Mouse (Mus musculus) MN1 (cell line): Measurements from ENCODE around the gene Akt1s1.
A peak's percentile ranks its signal among the peaks of the same experiment; 100 is the strongest.

Experiments used
- DNase-seq: peaks from one replicate; pipeline ENCODE4 v3.0.0-alpha.2; 2016; ENCODE audit warnings: low spot score

Gene Akt1s1

GRCm38 (mm10) chr7:44848561-44849415, at the start of gene Akt1s1, which contains the start of gene Tbc1d17:
TSS of gene Akt1s1 (plus strand) at chr7:44848991.
TSS of gene Tbc1d17 (minus strand) at chr7:44849079.
- peak; percentile 99 for DNase-seq

DNA sequence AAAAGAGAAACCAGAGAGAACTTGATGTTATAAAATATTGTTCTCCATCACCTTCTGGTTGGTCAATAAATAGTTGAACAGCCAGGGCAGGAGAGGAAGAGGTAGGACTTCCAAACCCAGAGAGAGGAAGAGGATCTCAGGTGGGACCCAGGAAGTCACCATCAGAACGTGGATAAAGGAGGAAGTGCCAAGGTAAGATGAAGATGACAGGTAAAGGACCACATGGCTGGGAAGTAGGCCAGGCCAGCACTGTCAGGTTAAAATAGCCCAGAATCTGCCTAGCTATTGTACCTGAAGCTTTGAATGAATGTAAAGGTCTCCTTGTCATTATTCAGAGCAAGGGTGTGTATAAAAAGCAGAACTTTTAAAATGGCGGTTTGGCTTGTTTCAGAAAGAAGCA, 39.9 kb upstream of the Akt1s1 start:
- no peak for DNase-seq

- DNase-seq, result no peak
Observed at GRCm38 (mm10) chr7:44809466-44809865, 39.3 kb upstream of the Akt1s1 start.

DNA sequence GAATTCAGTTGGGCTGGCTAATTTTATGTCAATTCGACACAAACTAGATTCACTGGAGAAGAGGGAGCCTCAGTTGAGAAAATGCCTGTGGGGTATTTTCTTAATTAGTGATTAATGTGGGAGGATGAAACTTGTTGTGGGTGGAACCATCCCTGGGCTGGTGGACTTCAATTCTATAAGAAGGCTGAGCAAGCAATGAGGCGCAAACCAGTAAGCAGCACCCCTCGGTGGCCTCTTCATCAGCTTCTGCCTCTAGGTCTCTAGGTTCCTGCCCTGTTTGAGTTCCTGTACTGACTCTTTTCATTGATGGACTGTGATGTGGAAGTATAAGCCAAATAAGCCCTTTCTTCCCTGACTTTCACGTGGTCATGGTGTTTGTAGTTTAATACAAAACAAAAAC, 38.4 kb upstream of the Akt1s1 start:
- DNase-seq, result no peak

DNA sequence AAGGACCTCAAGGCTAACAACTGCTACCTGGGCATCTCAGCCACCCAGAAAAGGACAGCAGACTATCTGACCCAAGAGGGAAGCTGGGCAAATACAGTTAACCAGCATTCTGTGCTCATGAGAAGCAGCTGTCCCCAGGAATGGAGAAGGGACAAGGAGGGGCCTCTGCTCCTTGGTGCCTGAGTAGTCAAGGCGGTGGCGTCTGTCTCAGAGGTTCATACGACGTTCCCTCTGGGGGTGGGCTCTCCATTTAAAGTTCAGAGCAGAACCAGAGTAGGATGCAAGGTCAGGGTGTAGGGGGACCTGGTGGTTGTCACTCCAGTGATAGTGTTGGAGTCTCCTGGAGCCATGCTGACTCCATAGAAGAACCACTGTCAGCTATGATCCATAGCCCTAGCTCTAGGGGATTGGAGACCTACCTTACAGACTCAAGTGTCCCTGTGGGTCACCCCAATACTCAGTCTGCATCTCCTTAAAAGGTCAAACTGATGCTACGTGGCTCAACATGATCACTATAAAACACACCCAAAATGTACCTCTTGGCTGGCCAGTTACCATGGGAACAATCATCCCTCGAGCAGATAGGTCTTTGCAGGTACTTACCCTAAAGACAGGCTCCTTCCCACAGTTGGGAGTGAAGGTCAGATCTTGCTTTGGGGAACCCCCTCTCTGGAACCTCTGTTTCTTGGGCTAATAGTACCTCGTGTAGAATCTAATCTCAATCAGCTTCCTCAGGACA, 37.8 kb upstream of the Akt1s1 start:
- DNase-seq, result no peak

DNA sequence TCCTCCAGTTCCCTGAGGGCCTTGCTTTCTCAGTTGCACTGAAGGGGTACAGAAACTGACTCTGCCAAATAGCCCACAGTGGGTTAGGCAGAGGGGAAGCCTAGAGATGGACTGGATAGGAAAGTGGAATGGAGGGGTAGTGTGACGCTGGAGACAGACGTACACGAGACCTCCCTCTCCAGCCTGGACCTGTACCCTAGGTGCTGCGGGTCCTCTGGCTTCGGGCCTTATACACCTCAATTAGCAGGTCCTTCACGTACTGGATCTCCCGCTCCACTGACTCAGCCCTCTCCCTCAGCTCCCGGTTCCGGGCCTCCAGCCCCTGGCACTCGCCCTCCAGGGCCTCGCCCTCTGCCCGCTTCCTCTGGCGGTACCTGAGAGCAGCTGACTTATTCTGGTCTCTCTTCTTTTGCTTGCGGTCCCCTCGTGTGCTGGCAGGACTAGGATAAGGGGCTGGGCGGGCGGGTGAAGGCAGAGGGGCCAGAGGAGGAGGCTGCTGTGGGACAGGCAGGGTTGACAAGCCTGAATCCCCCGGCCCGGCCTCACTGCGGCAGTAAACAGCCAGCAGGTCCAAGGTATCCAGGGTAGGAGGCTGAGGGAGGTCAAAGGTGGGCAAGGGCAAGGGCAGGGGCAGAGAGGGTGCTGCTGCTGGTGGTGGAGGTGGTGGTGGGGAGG, 36.0 kb upstream of the Akt1s1 start:
- DNase-seq, result no peak

DNA sequence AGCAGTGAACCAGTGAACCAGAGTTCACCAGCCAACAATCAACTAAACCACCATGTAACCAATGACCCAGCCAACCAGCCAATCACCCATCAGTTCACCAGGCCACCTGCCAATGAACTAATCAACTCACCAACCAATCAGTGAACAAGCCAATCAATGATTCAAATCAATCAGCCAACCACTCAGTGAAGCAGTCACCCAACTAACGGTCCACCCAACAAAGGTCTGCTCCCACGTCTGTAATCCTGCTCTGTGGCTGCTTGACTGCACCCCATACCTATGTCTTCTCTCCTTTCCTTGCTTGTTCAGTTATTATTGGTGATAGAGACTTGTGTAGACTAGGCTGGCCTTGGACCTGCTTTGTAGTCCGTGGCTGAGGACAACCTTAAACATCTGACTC, 34.8 kb upstream of the Akt1s1 start:
- DNase-seq, result no peak

GRCm38 (mm10) chr7:44814423-44814822, 34.4 kb upstream of the Akt1s1 start:
- no peak for DNase-seq

- DNase-seq, result no peak
Observed at GRCm38 (mm10) chr7:44814952-44815553, 33.7 kb upstream of the Akt1s1 start.

- peak; percentile 94 for DNase-seq
Observed at GRCm38 (mm10) chr7:44815721-44816469, 32.9 kb upstream of the Akt1s1 start, which contains the start of the genes Nup62 and Il4i1. TSS of gene Nup62 (plus strand) at chr7:44816088. TSS of gene Il4i1 (plus strand) at chr7:44816387.

GRCm38 (mm10) chr7:44816470-44817021, 32.2 kb upstream of the Akt1s1 start, which contains the start of gene Atf5:
TSS of gene Atf5 (minus strand) at chr7:44816658.
- DNase-seq, result peak; percentile 71

DNA sequence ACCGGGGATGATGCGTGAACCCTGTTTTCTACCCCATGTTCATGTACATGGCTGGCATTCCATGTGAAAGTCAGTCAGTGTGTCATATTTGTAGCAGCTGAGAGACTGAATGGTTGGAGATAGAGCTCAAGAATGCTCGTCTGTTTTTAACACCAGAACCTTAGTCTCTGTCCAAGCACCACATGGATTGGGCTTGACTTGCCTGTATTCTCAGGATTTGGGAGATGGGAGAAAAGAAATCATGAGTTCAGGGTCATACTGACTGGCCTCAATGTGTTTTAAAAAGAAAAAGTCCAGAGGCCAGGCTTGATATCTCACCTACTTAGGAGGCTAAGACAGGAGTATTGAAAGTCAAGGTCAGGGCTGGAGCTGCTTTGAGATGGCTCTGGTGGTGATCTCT, 31.4 kb upstream of the Akt1s1 start:
- no peak for DNase-seq

DNA sequence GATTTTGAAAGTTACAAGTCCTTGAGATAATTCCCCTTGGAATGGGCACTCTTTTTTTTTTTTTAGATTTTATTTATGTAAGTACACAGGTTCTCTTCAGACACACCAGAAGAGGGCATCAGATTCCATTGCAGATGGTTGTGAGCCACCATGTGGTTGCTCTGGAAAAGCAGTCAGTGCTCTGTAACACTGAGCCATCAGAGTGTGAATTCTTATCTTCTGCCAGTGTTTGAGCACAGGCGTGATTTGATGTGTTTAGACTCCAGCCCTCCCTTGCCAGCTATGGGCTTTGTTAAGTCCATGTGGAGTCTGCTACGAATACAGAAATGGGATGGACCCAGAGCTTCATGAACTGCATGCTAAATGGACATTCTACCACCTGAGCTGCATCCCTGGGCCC, 30.6 kb upstream of the Akt1s1 start:
- DNase-seq, result peak; percentile 51

DNA sequence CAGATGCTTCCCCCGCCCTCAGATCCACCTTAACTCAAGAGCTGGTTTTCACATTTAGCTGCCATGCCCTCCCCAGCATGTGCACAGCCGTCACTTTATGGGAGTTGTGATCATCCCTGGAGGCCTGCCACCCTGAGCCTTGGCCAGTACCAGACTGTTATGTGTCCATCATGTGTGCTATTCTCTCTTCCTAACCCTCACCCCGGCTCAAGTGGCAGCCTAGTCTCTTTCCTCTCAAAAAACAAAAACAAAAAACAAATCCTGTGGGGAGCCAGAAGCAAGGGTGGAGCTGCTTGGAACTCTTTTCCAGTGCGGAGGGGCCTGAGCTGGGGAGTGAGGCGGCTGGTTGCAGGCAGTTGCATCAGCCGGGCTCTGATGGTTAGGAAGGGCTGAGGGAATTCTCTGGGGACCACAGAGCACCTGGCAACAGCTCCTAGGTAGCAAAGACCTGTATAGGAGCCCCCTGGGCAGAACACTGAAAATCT, 30.0 kb upstream of the Akt1s1 start:
- DNase-seq, result peak; percentile 89

- no peak for DNase-seq
Observed at GRCm38 (mm10) chr7:44819391-44819790, 29.4 kb upstream of the Akt1s1 start.

DNA sequence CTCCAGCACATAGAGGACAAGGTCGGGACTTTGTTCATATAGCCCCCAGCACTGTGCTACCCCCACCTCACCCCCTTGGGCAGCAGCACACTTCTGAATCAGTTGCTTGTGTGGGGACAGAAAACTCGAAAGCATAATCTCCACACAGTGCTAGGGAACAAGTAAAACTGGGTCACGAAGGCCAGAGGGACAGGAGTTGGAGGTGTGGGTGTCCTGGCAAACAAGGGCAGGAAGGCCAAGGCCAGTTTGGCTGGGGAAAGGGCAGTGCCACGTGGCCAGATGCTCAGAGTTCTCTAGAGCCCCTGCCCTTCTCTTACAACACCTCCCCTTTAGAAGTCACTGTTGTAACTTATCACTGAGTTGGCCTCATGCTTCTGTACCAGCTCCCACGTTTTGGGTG, 28.9 kb upstream of the Akt1s1 start:
- DNase-seq, result no peak

DNA sequence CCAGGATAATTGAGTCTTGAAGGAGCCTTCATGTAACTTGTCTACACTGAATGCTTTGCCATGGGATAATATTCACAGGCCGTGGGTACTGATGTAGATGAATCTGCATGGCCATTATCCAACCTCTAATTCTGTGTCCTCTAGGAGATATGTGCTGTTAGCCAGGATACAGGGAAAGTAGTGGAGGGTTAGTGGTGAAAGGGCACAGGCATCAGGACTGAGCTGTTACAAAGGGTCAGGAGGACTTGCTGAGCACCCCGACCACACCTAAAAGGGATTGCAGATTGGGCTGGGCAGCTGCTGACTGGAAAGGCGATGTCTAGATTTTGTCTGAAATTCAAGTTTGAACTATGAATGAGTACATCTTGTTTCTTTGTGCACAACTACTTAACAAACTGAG, 28.3 kb upstream of the Akt1s1 start:
- DNase-seq, result no peak

GRCm38 (mm10) chr7:44821666-44822448, 26.9 kb upstream of the Akt1s1 start:
- no peak for DNase-seq

DNA sequence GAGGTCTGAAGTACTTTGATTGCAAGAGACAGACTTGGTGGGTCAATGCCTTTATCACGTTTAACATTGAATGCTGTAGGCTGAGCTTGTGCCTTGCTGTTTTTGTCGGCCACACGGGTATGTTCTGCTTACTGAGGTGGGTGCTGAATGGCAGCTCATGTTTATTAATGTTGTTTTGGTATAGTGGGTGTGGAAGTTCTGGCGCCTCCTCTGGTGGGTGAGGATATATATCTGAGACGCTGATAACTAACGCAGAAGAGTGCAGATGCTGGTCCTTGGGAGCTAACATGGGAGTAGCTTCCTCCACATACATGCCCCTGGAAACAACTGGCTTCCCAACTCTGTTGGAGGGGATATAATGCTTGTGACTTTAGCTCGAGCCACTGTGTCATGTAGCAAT, 25.4 kb upstream of the Akt1s1 start:
- DNase-seq, result no peak

DNA sequence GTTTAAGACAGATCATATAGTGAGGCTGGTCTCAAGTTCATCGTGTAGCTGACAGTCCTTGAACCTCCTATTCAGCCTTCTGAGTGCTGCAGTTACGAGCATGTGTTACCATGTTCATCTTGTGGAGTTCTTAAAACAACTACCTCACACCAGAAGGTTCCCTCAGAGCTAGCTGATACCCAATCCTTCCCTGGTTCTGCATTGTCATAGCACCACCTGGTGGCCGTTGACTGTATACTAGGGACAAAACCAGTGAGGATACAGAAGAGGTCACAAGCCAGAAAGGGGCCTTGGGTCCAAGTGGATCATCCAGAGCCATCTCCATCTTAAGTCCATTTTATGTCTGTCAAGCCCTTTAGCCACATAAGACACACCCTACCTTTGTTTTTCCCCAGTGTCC, 23.9 kb upstream of the Akt1s1 start:
- peak; percentile 80 for DNase-seq
